Mouse (Mus musculus) neural tube, embryonic 12.5 days (tissue): ENCODE data around the gene Gtdc1. TPM values are rescaled to one million over a fixed set of nuclear protein-coding genes. Genes with fewer than 3 reads are reported as not detected.

Experiments used
- ATAC-seq: fragments of 200-750 bp; cut with Nextera tagmentation; 2 replicates; pipeline ENCODE4 v1.8.0; 2017; ENCODE audit warnings: low read depth, mild to moderate bottlenecking, moderate TSS enrichment, moderate library complexity; ENCODE audit not compliant: low FRiP score
- H3K27ac ChIP-seq: fragments of 300-500 bp; sonication (generic); 2 replicates; pipeline ENCODE4 v1.5.1; 2016
- H3K27me3 ChIP-seq: fragments of 300-500 bp; sonication (generic); replicated peaks from 2 replicates; pipeline ENCODE4 v1.6.1; 2016; ENCODE audit warnings: mild to moderate bottlenecking
- H3K36me3 ChIP-seq: fragments of 300-500 bp; sonication (generic); 2 replicates; pipeline ENCODE4 v1.6.1; 2016; ENCODE audit warnings: mild to moderate bottlenecking
- H3K4me1 ChIP-seq: fragments of 300-500 bp; sonication (generic); 2 replicates; pipeline ENCODE4 v1.6.1; 2016
- H3K4me2 ChIP-seq: fragments of 300-500 bp; sonication (generic); replicated peaks from 2 replicates; pipeline ENCODE4 v1.6.1; 2016; ENCODE audit warnings: mild to moderate bottlenecking
- H3K4me3 ChIP-seq: fragments of 300-500 bp; sonication (generic); 2 replicates; pipeline ENCODE4 v1.5.1; 2016
- H3K9ac ChIP-seq: fragments of 300-500 bp; sonication (generic); 2 replicates; pipeline ENCODE4 v1.6.1; 2016; ENCODE audit warnings: mild to moderate bottlenecking
- H3K9me3 ChIP-seq: fragments of 300-500 bp; sonication (generic); 2 replicates; pipeline ENCODE4 v1.6.1; 2016; ENCODE audit warnings: mild to moderate bottlenecking
- WGBS: fragments of 180-500 bp; shearing (Covaris S2); methylation state at CpG from one replicate; pipeline ENCODE4 v1.1.7; 2016; 5-methylcytosine and 5-hydroxymethylcytosine counted together
- polyA plus RNA-seq: library from polyadenylated mRNA; unstranded; fragments of >200 nt; fragmentation: Nextera tagmentation; extraction: Ambion mirVana; gene quantifications from 2 replicates; pipeline ENCODE4 v1.2.1, GENCODE M21; 2016

Gene Gtdc1
- polyA plus RNA-seq, 1 experiment from 2014 or later, result 13.9 TPM

DNA sequence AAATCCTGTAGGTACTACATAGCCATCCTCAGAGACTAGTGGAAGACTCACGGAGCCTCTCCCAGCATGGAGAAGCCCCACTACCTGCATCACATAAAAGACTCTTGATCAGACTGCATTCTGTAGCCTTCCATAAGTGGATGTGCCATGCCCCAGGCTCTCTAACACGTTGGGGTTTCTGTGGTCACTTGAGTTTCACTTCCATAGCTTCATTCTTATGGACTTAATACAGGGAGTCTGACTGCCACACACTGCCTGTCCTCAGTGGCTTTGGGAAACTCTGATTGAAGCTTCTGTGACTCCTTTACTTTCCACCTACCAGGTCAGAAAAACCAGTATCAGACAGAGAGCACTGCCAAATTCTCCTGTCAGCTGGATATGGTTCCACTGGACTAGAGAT, 98.1 kb downstream of the Gtdc1 start:
- WGBS, result 83% methylated on average over 2 of the region's 2 CpGs
- no peak overlapping the region for H3K4me3 ChIP-seq
- H3K36me3 ChIP-seq, result no peaks in the 10 kb centered on the region
- H3K9ac ChIP-seq, result no peak overlapping the region
- H3K9me3 ChIP-seq, result no peaks in the 10 kb centered on the region
- H3K27me3 ChIP-seq, result no peaks in the 10 kb centered on the region
- H3K4me1 ChIP-seq, result no peaks in the 10 kb centered on the region
- no peak for ATAC-seq
- H3K27ac ChIP-seq, result no peak overlapping the region
- H3K4me2 ChIP-seq, result no peak overlapping the region

DNA sequence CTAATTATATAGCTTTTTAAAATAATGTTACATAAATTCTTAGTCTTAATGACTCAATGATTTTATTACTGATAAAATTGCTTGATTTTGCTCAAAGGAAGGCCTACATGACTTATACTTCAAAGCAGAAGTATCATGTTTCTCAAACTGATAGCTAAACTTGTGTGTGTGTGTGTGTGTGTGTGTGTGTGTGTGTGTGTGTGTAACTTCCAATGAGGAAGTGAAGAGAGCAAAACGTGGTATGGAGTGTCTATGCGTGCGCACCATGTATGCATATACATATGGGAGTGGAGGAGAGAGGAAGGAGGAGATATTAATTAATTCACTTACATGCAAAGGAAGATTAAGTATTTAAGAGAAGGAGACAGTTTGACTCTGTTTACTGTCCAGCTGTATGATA, 100.8 kb downstream of the Gtdc1 start:
- no peaks in the 10 kb centered on the region for H3K27me3 ChIP-seq
- no peaks in the 10 kb centered on the region for H3K36me3 ChIP-seq
- WGBS, result 93% methylated on average over 3 of the region's 3 CpGs
- H3K9ac ChIP-seq, result no peak overlapping the region
- H3K27ac ChIP-seq, result no peak overlapping the region
- no peaks in the 10 kb centered on the region for H3K4me1 ChIP-seq
- H3K4me3 ChIP-seq, result no peak overlapping the region
- no peak overlapping the region for H3K4me2 ChIP-seq
- no peaks in the 10 kb centered on the region for H3K9me3 ChIP-seq
- ATAC-seq, result no peak

DNA sequence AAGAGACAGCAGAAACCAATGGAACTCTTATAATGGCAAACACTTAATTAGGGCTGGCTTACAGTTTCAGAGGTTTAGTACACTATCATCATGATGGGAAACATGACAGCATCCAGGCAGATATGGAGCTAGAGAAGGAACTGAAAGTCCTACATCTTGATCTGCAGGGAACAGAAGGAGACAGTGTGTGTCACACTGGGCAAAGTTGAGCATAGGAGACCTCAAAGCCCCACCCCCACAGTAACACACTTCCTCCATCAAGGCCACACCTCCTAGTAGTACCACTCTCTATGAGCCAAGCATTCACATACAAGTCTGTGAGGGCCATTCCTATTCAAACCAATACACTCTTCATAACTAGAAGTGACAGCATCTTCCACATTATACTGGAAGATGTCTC, 109.7 kb downstream of the Gtdc1 start:
- Histone ChIP-seq H3K27ac (no peak overlapping the region), H3K27me3 (no peaks in the 10 kb centered on the region), H3K9me3 (no peaks in the 10 kb centered on the region), H3K9ac (no peak overlapping the region), H3K4me1 (no peaks in the 10 kb centered on the region), H3K36me3 (no peaks in the 10 kb centered on the region), H3K4me3 (no peak overlapping the region), H3K4me2 (no peak overlapping the region)
- ATAC-seq, result no peak

DNA sequence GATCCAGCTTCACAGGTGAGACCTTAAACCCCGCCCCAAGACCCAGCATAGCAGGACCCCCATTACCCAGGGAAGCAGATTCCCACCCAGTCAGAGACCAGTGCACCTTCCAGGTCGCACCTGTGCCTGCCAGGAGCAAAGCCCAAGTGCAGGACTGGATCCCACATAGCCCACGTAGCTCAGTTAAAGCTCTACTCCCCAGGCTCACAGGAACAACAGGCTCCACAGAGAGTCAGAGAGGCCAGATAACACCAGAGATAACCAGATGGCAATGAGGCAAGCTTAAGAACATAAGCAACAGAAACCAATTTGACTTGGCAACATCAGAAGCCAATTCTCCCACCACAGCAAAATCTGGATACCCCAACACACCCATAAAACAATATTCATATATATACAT, 113.7 kb downstream of the Gtdc1 start:
- H3K9me3 ChIP-seq, result no peaks in the 10 kb centered on the region
- no peak overlapping the region for H3K4me2 ChIP-seq
- no peaks in the 10 kb centered on the region for H3K27me3 ChIP-seq
- 81% methylated on average over 3 of the region's 3 CpGs for WGBS
- no peaks in the 10 kb centered on the region for H3K4me1 ChIP-seq
- H3K27ac ChIP-seq, result no peak overlapping the region
- no peak overlapping the region for H3K9ac ChIP-seq
- no peaks in the 10 kb centered on the region for H3K36me3 ChIP-seq
- no peak for ATAC-seq
- H3K4me3 ChIP-seq, result no peak overlapping the region

DNA sequence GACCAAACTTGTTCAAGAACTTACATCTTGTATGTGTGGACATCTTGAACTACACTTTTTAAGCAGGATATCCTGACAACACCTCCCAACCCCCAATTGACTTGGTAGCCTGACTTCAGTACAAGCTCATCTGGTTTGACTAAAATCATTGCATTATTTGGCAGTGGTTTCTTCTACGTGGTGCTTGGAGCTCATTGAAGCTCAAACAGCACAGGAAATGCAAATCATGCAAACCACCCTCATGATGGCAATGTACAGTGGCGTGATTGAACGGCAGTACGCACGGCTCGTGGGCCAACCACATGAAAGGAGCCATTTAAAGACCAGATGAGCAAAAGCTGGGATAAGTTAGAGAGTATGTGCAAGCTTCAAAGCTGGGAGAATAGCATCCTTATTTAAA, 123.0 kb downstream of the Gtdc1 start:
- ATAC-seq, result no peak

DNA sequence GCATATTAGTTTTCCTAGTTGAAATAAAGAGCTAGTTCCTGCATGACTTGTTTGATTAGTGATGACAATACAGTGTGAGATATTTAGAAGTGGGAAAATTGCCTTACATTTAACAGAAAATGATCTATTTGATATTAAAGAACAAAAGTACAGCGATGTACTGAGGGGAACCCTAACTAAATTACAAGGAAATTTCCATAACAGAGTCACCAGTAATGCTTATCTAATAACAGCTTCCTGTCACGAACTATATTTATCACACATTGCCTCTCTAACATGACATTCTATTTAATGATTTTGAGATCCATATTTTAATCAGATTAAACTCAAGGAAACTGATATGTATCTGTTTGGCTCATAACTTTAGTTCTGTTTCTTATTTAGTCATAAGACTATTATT, 126.1 kb downstream of the Gtdc1 start:
- Histone ChIP-seq H3K4me1 (no peaks in the 10 kb centered on the region), H3K9me3 (no peaks in the 10 kb centered on the region), H3K4me3 (no peak overlapping the region), H3K9ac (no peak overlapping the region), H3K4me2 (no peak overlapping the region), H3K27me3 (no peaks in the 10 kb centered on the region), H3K27ac (no peak overlapping the region), H3K36me3 (no peaks in the 10 kb centered on the region)
- ATAC-seq, result no peak
- 92% methylated on average over 2 of the region's 2 CpGs for WGBS

More for the DNA sequence above, 123.0 kb downstream of the Gtdc1 start:
- H3K36me3 ChIP-seq, result no peaks in the 10 kb centered on the region
- no peak overlapping the region for H3K4me2 ChIP-seq
- H3K4me1 ChIP-seq, result no peaks in the 10 kb centered on the region
- 89% methylated on average over 6 of the region's 6 CpGs for WGBS
- H3K27ac ChIP-seq, result no peak overlapping the region
- no peak overlapping the region for H3K9ac ChIP-seq
- H3K4me3 ChIP-seq, result no peak overlapping the region
- H3K27me3 ChIP-seq, result no peaks in the 10 kb centered on the region
- no peaks in the 10 kb centered on the region for H3K9me3 ChIP-seq

DNA sequence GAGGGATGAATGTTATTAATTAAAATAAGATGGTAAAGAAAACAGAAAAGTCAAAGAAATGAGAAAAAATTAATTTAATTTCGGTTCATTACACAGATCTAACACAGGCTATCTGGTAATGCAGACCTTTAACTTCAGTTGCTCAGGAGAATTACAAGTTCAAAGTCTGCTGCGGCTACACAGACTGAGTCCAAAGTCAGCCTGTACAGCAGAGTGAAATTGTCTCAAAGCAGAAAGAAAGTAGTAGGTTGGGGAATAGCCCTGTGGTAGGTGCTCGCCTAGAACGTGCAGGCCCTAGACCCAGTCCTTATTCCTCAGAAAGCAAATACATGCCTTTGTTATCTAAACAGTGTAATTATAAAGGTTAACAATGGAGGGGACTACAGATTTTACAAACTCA, 135.6 kb downstream of the Gtdc1 start:
- Histone ChIP-seq H3K9me3 (no peaks in the 10 kb centered on the region), H3K27ac (no peak overlapping the region), H3K4me1 (no peaks in the 10 kb centered on the region), H3K27me3 (no peaks in the 10 kb centered on the region), H3K4me2 (no peak overlapping the region), H3K9ac (no peak overlapping the region), H3K4me3 (no peak overlapping the region), H3K36me3 (no peaks in the 10 kb centered on the region)
- no peak for ATAC-seq
- 87% methylated on average over 4 of the region's 4 CpGs for WGBS

DNA sequence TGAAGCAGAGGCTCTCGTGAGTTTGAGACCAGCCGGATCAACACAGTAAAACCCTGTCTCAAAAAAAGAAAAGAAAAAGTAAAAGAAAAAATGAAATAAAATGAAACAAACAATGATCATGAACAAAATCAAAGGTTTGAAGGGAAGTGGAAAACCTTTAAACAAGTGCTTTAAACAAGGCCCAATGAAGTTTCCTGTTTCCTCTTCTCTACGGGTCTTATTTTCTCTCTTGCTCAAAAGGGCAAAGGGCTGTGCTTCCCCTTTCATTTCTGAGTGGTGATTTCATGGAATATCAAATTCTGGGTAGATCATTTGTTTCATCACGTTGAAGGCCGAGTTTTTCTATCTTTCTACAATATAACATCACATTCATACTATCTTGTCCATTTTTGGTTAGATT, 136.3 kb downstream of the Gtdc1 start:
- H3K4me3 ChIP-seq, result no peak overlapping the region
- no peaks in the 10 kb centered on the region for H3K36me3 ChIP-seq
- H3K27ac ChIP-seq, result no peak overlapping the region
- no peak overlapping the region for H3K4me2 ChIP-seq
- 86% methylated on average over 5 of the region's 5 CpGs for WGBS
- ATAC-seq, result no peak
- H3K4me1 ChIP-seq, result no peaks in the 10 kb centered on the region
- no peaks in the 10 kb centered on the region for H3K27me3 ChIP-seq
- no peak overlapping the region for H3K9ac ChIP-seq
- no peaks in the 10 kb centered on the region for H3K9me3 ChIP-seq

DNA sequence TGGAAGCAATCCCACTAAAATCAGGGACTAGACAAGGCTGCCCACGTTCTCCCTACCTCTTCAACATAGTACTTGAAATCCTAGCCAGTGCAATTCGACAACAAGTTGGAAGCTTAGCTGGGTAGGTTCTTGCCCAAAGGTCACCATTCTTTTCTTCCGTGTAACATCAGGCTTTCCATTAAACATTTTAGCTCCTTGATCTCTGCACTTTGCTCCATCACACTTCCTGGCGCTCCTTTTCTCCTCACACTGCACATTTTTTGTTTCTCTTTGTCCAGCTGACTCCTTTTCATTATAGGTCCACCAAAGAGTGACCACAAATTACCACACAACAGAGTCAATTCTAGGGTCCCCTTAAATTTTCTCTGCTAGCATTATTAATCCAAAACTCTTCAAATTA, 144.7 kb downstream of the Gtdc1 start:
- Histone ChIP-seq H3K9ac (no peak overlapping the region), H3K4me1 (no peaks in the 10 kb centered on the region), H3K4me2 (no peak overlapping the region), H3K36me3 (no peaks in the 10 kb centered on the region), H3K4me3 (no peak overlapping the region), H3K27me3 (no peaks in the 10 kb centered on the region), H3K9me3 (no peaks in the 10 kb centered on the region), H3K27ac (no peak overlapping the region)
- WGBS, result 95% methylated on average over 4 of the region's 4 CpGs
- ATAC-seq, result no peak

DNA sequence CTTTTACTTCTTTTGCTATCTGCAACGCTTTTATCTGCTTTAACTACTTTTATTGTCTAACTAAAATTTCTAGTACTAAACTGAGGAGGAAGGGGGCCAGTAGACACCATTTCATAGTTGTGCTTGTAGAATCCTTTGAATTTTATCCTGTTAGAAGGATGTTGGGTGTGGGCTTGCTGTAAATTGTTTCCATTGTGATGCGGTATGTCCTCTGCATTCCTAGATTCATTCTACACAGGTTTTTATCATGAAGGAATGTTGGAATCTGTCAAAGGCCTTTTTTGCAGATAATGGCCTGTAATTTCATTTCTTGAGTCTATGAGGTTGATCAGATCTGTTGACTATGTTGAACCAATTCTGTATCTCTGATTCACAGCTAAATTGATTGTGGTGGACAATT, 146.5 kb downstream of the Gtdc1 start:
- H3K9ac ChIP-seq, result no peak overlapping the region
- H3K4me1 ChIP-seq, result no peaks in the 10 kb centered on the region
- H3K27me3 ChIP-seq, result no peaks in the 10 kb centered on the region
- H3K4me2 ChIP-seq, result no peak overlapping the region
- no peaks in the 10 kb centered on the region for H3K36me3 ChIP-seq
- no peak overlapping the region for H3K27ac ChIP-seq
- no peaks in the 10 kb centered on the region for H3K9me3 ChIP-seq
- no peak for ATAC-seq
- WGBS, result 95% methylated on average over 2 of the region's 2 CpGs
- H3K4me3 ChIP-seq, result no peak overlapping the region

DNA sequence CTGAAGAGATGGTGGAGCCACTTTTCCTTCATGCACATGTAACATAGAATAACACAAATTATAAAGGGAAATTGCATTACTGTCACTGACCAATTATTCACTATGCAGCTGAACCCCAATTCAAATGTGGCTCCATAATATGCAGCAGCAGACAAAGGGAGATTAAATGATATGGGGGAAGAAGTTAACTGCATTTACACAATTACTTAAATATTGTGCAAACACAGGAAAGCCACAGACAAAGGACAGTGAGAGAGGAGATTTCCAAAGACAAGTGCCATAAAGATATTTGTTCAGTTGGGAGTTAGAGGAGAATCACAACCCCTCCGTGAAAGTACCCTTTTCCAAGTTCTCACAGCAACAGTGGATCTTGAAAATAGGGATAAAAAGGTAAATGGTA, 163.6 kb downstream of the Gtdc1 start:
- H3K4me1 ChIP-seq, result no peaks in the 10 kb centered on the region
- WGBS, result 81% methylated on average over 1 of the region's 1 CpGs
- no peak for ATAC-seq
- no peak overlapping the region for H3K27ac ChIP-seq
- no peak overlapping the region for H3K4me3 ChIP-seq
- no peaks in the 10 kb centered on the region for H3K27me3 ChIP-seq
- no peaks in the 10 kb centered on the region for H3K9me3 ChIP-seq
- H3K36me3 ChIP-seq, result no peaks in the 10 kb centered on the region
- H3K4me2 ChIP-seq, result no peak overlapping the region
- no peak overlapping the region for H3K9ac ChIP-seq

DNA sequence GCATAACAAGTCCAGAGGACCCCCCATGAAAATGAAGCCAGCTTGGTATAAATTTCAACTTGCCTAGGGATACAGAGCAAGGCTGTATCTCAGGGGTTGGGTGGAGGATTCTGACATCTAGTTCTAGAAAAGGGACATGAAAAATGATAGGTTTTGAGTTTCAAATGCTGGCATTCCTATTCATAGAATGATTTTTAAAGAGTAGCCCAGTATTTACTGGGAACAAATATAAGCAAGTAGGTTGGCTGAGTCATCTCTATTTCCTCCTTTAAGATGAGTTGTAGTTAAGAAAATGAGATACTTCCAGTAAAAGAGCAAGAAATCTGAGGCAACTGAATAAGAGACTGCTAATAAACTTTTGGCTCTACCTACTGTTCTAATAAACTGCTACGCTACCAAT, 190.8 kb downstream of the Gtdc1 start:
- 98% methylated on average over 1 of the region's 1 CpGs for WGBS
- no peaks in the 10 kb centered on the region for H3K4me1 ChIP-seq
- no peak overlapping the region for H3K27ac ChIP-seq
- no peaks in the 10 kb centered on the region for H3K36me3 ChIP-seq
- H3K27me3 ChIP-seq, result no peaks in the 10 kb centered on the region
- no peak overlapping the region for H3K4me2 ChIP-seq
- H3K4me3 ChIP-seq, result no peak overlapping the region
- ATAC-seq, result no peak
- H3K9me3 ChIP-seq, result no peaks in the 10 kb centered on the region
- H3K9ac ChIP-seq, result no peak overlapping the region

DNA sequence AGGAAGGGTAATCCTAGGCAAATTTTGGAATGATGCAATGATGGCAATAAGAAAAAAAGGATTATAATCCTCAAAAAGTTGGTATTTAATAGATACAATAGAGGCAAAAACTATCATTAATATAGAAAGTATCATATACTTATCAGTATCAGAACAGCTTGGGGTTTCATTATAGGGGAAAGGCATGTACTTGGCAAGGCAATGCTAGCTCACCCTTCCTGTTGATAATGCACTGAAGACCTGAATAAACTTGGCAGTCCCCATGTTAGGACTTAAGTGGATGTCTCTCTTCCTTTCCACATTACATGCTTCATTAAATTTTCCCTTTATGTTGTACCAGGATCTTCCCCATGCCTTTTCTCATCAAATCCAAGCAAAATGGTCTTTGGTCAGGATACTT, 206.0 kb downstream of the Gtdc1 start:
- ATAC-seq, result no peak
- Histone ChIP-seq H3K4me3 (no peak overlapping the region), H3K4me2 (no peak overlapping the region), H3K27me3 (no peaks in the 10 kb centered on the region), H3K36me3 (no peaks in the 10 kb centered on the region), H3K27ac (no peak overlapping the region), H3K9ac (no peak overlapping the region), H3K9me3 (no peaks in the 10 kb centered on the region), H3K4me1 (no peaks in the 10 kb centered on the region)
